Comparison of ENCODE assay signal across 7 mouse cellular contexts in genomic region chr2:18778220-18778619, GRCm38 (mm10).
DNase-seq lines count a peak whose midpoint lies in the region; ATAC-seq lines count a peak whose summit lies in the region.

No protein-coding gene starts in this region.

- H3K36me3 ChIP-seq in forebrain, embryonic 15.5 days: no peaks in the 10 kb centered on the region
- H3K36me3 ChIP-seq in midbrain, embryonic 10.5 days: no peaks in the 10 kb centered on the region

- H3K27ac ChIP-seq in forebrain, embryonic 15.5 days (replicated peaks): no peak overlapping the region
- no peak overlapping the region for H3K27ac ChIP-seq in midbrain, embryonic 10.5 days (replicated peaks)

- WGBS in forebrain, embryonic 15.5 days: 1% methylated on average over 9 of the region's 9 CpGs
- WGBS in midbrain, embryonic 10.5 days: 13% methylated on average over 9 of the region's 9 CpGs

- DNase-seq in urinary bladder, postnatal 14 days (ENCODE audit: low spot score): peak; percentile 8
- no peak for DNase-seq in urinary bladder, adult 18-20 months (ENCODE audit: low spot score in 2 of 2)
- peak; percentile 38 for DNase-seq in kidney, postnatal 10 days
- peak; percentile 56 for DNase-seq in midbrain, embryonic 10.5 days (ENCODE audit: low spot score)
- no peak for DNase-seq in yolk sac, embryonic 10.5 days (ENCODE audit: low spot score)
- no peak for DNase-seq in urinary bladder, postnatal 36 days (ENCODE audit: low spot score in 2 of 2)

- H3K27me3 ChIP-seq in forebrain, embryonic 15.5 days: peaks cover 3% of the 10 kb centered on the region; the same call in 1 of the 2 replicates
- H3K27me3 ChIP-seq in midbrain, embryonic 10.5 days (ENCODE audit: low read depth, poor library complexity, severe bottlenecking): peaks cover 63% of the 10 kb centered on the region

- H3K9me3 ChIP-seq in forebrain, embryonic 15.5 days: no peaks in the 10 kb centered on the region
- no peaks in the 10 kb centered on the region for H3K9me3 ChIP-seq in midbrain, embryonic 10.5 days (replicated peaks)

- no peak overlapping the region for H3K4me3 ChIP-seq in forebrain, embryonic 15.5 days
- H3K4me3 ChIP-seq in midbrain, embryonic 10.5 days: no peak overlapping the region

- H3K4me2 ChIP-seq in forebrain, embryonic 15.5 days (replicated peaks): peak overlapping the region; percentile 17

- H3K4me1 ChIP-seq in forebrain, embryonic 15.5 days: peaks cover 9% of the 10 kb centered on the region
- H3K4me1 ChIP-seq in midbrain, embryonic 10.5 days: peaks cover 12% of the 10 kb centered on the region

- no peak overlapping the region for H3K9ac ChIP-seq in forebrain, embryonic 15.5 days (replicated peaks)

- peak; percentile 87 for ATAC-seq in forebrain, embryonic 15.5 days (replicated peaks)

Comparison
In these comparisons a context has a peak if more than half of its experiments do, and no peak if none do; other contexts are left out.
1. DNase-seq: peak in urinary bladder, postnatal 14 days (single experiment), kidney, postnatal 10 days (single experiment) and midbrain, embryonic 10.5 days (single experiment); none in urinary bladder, adult 18-20 months (0 of 2), yolk sac, embryonic 10.5 days (single experiment) and urinary bladder, postnatal 36 days (0 of 2).